Mouse (Mus musculus) ES-E14 (cell line): Measurements from ENCODE around the gene Frmd5.

Experiments used
- HCFC1 ChIP-seq: IDR thresholded peaks from 2 replicates; pipeline ENCODE4 v1.6.1; 2012; ENCODE audit warnings: low read length, inconsistent platforms, borderline replicate concordance; ENCODE audit not compliant: insufficient read depth
- MAFK ChIP-seq: IDR thresholded peaks from 2 replicates; pipeline ENCODE4 v1.6.1; 2014; ENCODE audit warnings: mild to moderate bottlenecking, low read depth, low read length, inconsistent platforms; ENCODE audit not compliant: insufficient read depth
- ZC3H11A ChIP-seq: IDR thresholded peaks from 2 replicates; pipeline ENCODE4 v1.6.1; 2012; ENCODE audit warnings: low read depth, mild to moderate bottlenecking, inconsistent platforms, low read length, borderline replicate concordance

GRCm38 (mm10) chr2:121674211-121674610 is 132.7 kb downstream of the Frmd5 start:
- TF ChIP-seq ZC3H11A: no peak
- TF ChIP-seq HCFC1: no peak
- TF ChIP-seq MAFK: no peak
